Mouse (Mus musculus): ENCODE data around the gene Wdfy4. TPM values are rescaled to one million over a fixed set of nuclear protein-coding genes. Genes with fewer than 3 reads are reported as not detected.

The Wdfy4 gene
- total RNA-seq, 2 experiments from 2014 or later = 0.41 to 0.42 TPM

DNA sequence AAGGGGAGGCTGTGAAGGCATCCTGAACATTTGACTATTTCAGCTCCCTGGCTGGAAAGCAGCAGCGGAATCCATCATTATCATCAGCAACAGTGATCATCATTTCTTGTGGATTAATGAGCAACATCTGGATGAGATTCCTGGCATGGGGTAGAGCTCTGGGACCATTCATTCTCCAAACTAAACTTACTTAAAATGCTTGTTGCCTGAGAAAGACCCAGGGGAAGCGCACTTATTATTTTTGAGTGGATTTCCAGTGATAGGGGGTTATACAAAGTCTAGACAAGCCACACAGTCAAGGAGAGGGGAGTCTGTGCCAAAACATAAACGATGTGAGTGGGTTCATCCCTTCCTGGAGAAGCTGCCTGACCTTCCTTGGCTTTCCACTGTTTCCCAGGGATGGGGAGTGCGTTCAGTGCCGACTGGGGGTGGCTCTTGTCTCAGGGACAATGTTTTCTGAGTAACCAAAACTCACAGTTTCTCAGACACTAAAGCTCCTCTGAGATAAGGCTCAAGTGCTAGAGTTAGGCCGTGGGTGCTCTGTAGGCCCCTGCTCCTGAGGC lies 201.1 kb downstream of the Wdfy4 start:
- Histone ChIP-seq H3K4me3 (no peak overlapping the region), H3K27ac (no peak overlapping the region)
- intact Hi-C loops (cut with DNase I) = no loop called here
- peak; percentile 30 for DNase-seq
- no peak for TF ChIP-seq CTCF (IDR thresholded peaks at IDR 0.05)

GRCm38 (mm10) chr14:32970700-32971099 lies 214.6 kb downstream of the Wdfy4 start:
- Histone ChIP-seq H3K27ac (no peak overlapping the region), H3K4me3 (no peak overlapping the region)
- DNase-seq = no peak
- intact Hi-C loops (cut with DNase I) = no loop called here
- no peak for TF ChIP-seq CTCF (IDR thresholded peaks at IDR 0.05)

- H3K27ac ChIP-seq = no peak overlapping the region
- no peak for TF ChIP-seq CTCF (IDR thresholded peaks at IDR 0.05)
- no peak overlapping the region for H3K4me3 ChIP-seq
- intact Hi-C loops (cut with DNase I) = loop anchor here (5.0 kb wide), 2 partner anchors 107 to 352 kb away; partner anchors contain the start of gene Vstm4
- no peak for DNase-seq
Measured at GRCm38 (mm10) chr14:32964742-32965141, 220.6 kb downstream of the Wdfy4 start.

- intact Hi-C loops (cut with DNase I) = loop anchor here (1.0 to 5.0 kb wide), 3 partner anchors 103 to 348 kb away; partner anchors contain the start of gene Vstm4
Measured at GRCm38 (mm10) chr14:32960481-32960880, 224.8 kb downstream of the Wdfy4 start.

DNA sequence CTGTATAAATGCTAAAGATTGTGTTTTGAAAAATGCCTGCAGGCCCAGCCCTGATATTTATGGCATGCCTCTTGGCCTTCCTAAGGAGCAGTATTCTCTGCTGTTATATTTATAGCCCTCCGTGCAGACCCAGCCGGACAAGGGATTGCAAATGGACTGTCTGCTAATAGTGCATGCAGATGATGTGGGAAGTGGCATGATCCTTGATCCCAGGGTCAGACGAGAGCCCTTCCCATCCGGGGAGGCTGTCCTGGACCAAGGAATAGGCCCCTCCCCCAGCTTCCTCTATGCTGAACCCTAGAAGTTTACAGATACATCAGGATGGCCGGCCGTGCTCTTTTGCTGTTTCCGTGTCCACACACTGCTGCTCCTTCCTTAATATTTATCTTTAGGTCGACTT lies 226.6 kb downstream of the Wdfy4 start:
- TF ChIP-seq CTCF (IDR thresholded peaks at IDR 0.05) = no peak
- Histone ChIP-seq H3K4me3 (no peak overlapping the region), H3K27ac (no peak overlapping the region)
- DNase-seq = no peak
- intact Hi-C loops (cut with DNase I) = no loop called here

More at GRCm38 (mm10) chr14:32960481-32960880, 224.8 kb downstream of the Wdfy4 start:
- Histone ChIP-seq H3K4me3 (no peak overlapping the region), H3K27ac (no peak overlapping the region)
- peak; percentile 92 for TF ChIP-seq CTCF (IDR thresholded peaks at IDR 0.05)
- DNase-seq = peak; percentile 76

DNA sequence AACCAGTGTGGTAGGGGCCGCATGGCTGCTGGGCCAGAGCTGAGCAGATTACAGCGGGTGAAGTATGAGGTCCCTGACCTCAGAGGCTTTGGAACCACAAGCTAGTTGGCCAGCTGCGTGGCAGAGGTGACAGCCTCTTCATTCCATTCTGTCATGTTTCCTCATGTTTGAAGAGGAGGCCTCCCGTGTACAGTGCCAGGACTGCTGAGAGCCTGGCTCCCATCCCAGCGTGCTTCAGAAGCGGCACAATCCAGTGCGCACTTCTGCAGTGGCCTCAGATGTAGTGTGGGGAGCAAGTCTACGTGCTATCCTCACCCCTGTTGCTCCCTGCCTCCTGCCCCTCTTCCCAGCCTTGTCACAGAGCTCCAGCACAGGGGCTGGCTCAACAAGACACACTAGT lies 228.8 kb downstream of the Wdfy4 start:
- Histone ChIP-seq H3K4me3 (no peak overlapping the region), H3K27ac (no peak overlapping the region)
- peak; percentile 57 for DNase-seq
- no peak for TF ChIP-seq CTCF (IDR thresholded peaks at IDR 0.05)
- intact Hi-C loops (cut with DNase I) = no loop called here

DNA sequence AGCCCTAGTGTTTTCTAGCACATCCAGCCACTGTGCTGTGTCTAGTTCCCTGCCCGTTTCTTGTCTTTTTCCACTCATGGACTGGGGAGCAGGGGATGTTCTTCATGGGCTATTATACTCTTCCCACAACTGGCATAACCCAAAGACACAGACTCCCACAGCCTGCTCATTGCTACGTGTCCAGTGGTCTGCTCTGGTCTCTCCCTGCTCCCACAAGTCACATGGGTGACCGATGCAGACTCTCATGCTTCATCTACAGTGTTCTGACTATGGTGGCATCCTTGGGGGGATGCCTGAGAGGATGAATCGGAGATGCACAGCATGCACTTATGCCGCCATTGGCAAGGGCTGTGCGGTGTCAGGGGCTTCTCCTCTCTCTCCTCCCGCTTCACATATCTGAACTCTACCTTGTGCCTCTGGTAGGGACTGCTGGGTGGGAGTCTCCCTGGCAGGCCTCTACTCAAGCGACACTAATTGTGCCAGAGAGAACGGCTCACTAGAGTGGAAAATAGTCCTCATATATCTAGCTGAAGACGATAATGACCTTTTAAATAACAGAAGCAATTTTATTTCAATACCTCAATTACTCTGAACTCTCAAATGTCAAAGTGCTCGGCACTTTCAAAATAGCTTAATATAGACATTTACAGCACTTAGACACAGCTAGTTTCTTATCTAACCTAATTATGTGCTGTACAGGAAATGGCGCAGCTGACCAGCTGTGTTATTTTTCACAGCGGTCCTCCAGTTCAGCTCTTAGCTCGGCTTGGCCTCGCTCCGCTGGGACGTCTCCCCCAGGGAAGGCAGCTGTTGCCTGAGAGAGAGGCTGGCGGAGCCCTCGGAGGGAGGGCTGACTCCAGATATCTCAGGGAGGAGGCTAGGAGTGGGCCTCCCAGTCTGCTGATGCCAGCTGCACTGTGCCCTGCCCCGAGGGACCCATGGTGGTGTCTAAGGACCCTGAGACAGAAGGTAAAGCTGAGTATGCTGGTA lies 234.7 kb downstream of the Wdfy4 start:
- intact Hi-C loops (cut with DNase I) = no loop called here
- no peak for TF ChIP-seq CTCF (IDR thresholded peaks at IDR 0.05)
- DNase-seq = peak; percentile 78
- Histone ChIP-seq H3K27ac (peak overlapping the region; percentile 67), H3K4me3 (peak overlapping the region; percentile 13; the same call in 1 of the 2 replicates)

DNA sequence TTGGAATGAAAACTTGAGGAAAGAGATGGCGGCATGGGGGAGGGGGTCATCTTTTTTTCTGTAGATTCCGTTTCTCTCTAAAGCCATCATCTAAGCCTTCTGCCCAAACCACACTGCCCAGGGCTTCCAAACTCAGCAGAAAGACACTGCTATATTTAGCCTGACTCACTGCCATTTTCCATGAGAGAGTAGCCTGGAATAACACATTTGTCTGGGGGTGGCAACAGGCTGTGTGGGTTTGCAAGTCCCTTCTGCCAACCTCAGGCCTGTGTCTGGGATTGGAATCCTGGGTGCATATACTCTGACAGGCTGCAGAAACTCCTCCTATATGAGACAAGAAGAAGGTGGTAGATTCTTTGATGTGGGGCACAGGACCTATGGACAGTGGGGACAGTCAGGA lies 237.8 kb downstream of the Wdfy4 start:
- no peak for TF ChIP-seq CTCF (IDR thresholded peaks at IDR 0.05)
- no peak overlapping the region for H3K4me3 ChIP-seq
- intact Hi-C loops (cut with DNase I) = no loop called here
- peak; percentile 49 for DNase-seq
- peak overlapping the region; percentile 88 for H3K27ac ChIP-seq

- no peak for DNase-seq
- TF ChIP-seq CTCF (IDR thresholded peaks at IDR 0.05) = no peak
- Histone ChIP-seq H3K27ac (no peak overlapping the region), H3K4me3 (no peak overlapping the region)
- intact Hi-C loops (cut with DNase I) = no loop called here
Measured at GRCm38 (mm10) chr14:32939217-32939616, 246.1 kb downstream of the Wdfy4 start.

- TF ChIP-seq CTCF (IDR thresholded peaks at IDR 0.05) = no peak
- no peak overlapping the region for H3K4me3 ChIP-seq
- no peak overlapping the region for H3K27ac ChIP-seq
- no peak for DNase-seq
- intact Hi-C loops (cut with DNase I) = no loop called here
Measured at GRCm38 (mm10) chr14:32934064-32934463, 251.2 kb downstream of the Wdfy4 start.

GRCm38 (mm10) chr14:32932220-32932619 lies 253.1 kb downstream of the Wdfy4 start:
- intact Hi-C loops (cut with DNase I) = no loop called here
- H3K4me3 ChIP-seq = no peak overlapping the region
- peak overlapping the region; percentile 24; the same call in 1 of the 2 replicates for H3K27ac ChIP-seq
- no peak for DNase-seq
- TF ChIP-seq CTCF (IDR thresholded peaks at IDR 0.05) = no peak

DNA sequence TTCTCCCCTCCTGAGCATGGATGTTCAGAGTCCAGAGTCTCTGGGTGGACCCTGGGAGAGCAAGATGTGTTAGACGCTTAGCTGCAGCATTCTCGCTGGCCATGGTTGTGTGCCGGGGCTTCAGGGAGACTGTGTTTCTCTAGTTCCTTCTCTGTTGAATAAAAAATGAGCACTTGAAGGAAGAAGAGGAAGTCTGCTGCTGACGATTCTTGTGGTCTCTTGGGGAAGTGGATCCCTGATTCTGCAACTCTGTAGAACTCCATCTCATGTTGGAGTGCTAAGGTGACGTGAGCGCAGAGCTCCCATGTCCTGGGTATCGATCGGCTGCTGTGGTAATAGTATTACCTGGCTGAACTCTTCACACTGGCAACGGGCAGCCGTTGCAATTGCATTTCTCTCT lies 253.6 kb downstream of the Wdfy4 start:
- H3K27ac ChIP-seq = no peak overlapping the region
- TF ChIP-seq CTCF (IDR thresholded peaks at IDR 0.05) = no peak
- H3K4me3 ChIP-seq = no peak overlapping the region
- no peak for DNase-seq
- intact Hi-C loops (cut with DNase I) = no loop called here

- no peak for TF ChIP-seq CTCF (IDR thresholded peaks at IDR 0.05)
- no peak for DNase-seq
- Histone ChIP-seq H3K27ac (no peak overlapping the region), H3K4me3 (no peak overlapping the region)
- intact Hi-C loops (cut with DNase I) = no loop called here
Measured at GRCm38 (mm10) chr14:32923871-32924270, 261.4 kb downstream of the Wdfy4 start.

Data from gastrocnemius, adult 2 months (tissue).